Mouse (Mus musculus) testis, adult 2 months (tissue): Measurements from ENCODE around the gene Spz1. TPM values are rescaled to one million over a fixed set of nuclear protein-coding genes. Genes with fewer than 3 reads are reported as not detected.
"Not testable (repeated sequence)": the region's sequence is repeated elsewhere in the genome, so short reads cannot be mapped to it uniquely, and the experiment has no call there.

Experiments used
- H3K27ac ChIP-seq: fragments of 200-500 bp; 2 replicates; pipeline ENCODE4 v1.5.1; 2012; ENCODE audit warnings: low read depth, low read length; ENCODE audit not compliant: control insufficient read depth, insufficient read depth
- H3K27me3 ChIP-seq: fragments of 200-500 bp; 2 replicates; pipeline ENCODE4 v1.6.1; 2012; ENCODE audit warnings: mild to moderate bottlenecking, low read length, moderate library complexity; ENCODE audit not compliant: control insufficient read depth, insufficient read depth
- H3K36me3 ChIP-seq: fragments of 200-500 bp; 2 replicates; pipeline ENCODE4 v1.6.1; 2012; ENCODE audit warnings: mild to moderate bottlenecking, low read length; ENCODE audit not compliant: control insufficient read depth, insufficient read depth
- H3K4me1 ChIP-seq: fragments of 200-500 bp; 2 replicates; pipeline ENCODE4 v1.6.1; 2012; ENCODE audit warnings: low read length; ENCODE audit not compliant: control insufficient read depth, insufficient read depth
- H3K4me3 ChIP-seq: fragments of 200-500 bp; 2 replicates; pipeline ENCODE4 v1.5.1; 2012; ENCODE audit warnings: low read depth, mild to moderate bottlenecking, low read length, moderate library complexity, mixed read lengths; ENCODE audit not compliant: control insufficient read depth
- CTCF ChIP-seq: fragments of 200-500 bp; IDR thresholded peaks from 2 replicates; pipeline ENCODE4 v1.5.1; 2012; ENCODE audit warnings: low read depth, mild to moderate bottlenecking, inconsistent platforms, low read length, moderate library complexity; ENCODE audit not compliant: control insufficient read depth, insufficient read depth, insufficient replicate concordance
- POLR2A ChIP-seq: fragments of 200-500 bp; IDR thresholded peaks from 2 replicates; pipeline ENCODE4 v1.6.1; 2012; ENCODE audit warnings: low read depth, mild to moderate bottlenecking, inconsistent platforms, low read length, moderate library complexity; ENCODE audit not compliant: control insufficient read depth
- polyA plus RNA-seq: library from polyadenylated mRNA; depleted of rRNA; stranded (reverse); fragments of >200 nt; gene quantifications from 2 replicates; pipeline ENCODE4 v1.2.3, GENCODE M21; 2012

Gene Spz1
- polyA plus RNA-seq, 1 experiment = 1,040 TPM

- TF ChIP-seq CTCF (no peak), POLR2A (no peak)
- H3K27ac ChIP-seq = peak overlapping the region; percentile 94
These were observed 33.7 kb upstream of the Spz1 start for GRCm38 (mm10) chr13:92609486-92610310.

GRCm38 (mm10) chr13:92605306-92605705 is 29.3 kb upstream of the Spz1 start:
- H3K27me3 ChIP-seq, H3K4me1 ChIP-seq, H3K27ac ChIP-seq, H3K36me3 ChIP-seq, H3K4me3 ChIP-seq: not testable (repeated sequence)

More at GRCm38 (mm10) chr13:92609486-92610310, 33.7 kb upstream of the Spz1 start:
- H3K27me3 ChIP-seq = no peaks in the 10 kb centered on the region
- H3K4me1 ChIP-seq = peaks cover 14% of the 10 kb centered on the region
- H3K36me3 ChIP-seq = no peaks in the 10 kb centered on the region
- H3K4me3 ChIP-seq = peak overlapping the region; percentile 95; the same call in 1 of the 2 replicates

GRCm38 (mm10) chr13:92595424-92595823 is 19.5 kb upstream of the Spz1 start:
- TF ChIP-seq CTCF (no peak), POLR2A (no peak)
- Histone ChIP-seq H3K36me3 (no peaks in the 10 kb centered on the region), H3K4me1 (peaks cover 5% of the 10 kb centered on the region; the same call in 1 of the 2 replicates), H3K4me3 (no peak overlapping the region), H3K27me3 (no peaks in the 10 kb centered on the region), H3K27ac (no peak overlapping the region)

- H3K27ac ChIP-seq = no peak overlapping the region
- H3K4me3 ChIP-seq = no peak overlapping the region
- TF ChIP-seq POLR2A (no peak), CTCF (no peak)
- peaks cover 5% of the 10 kb centered on the region; the same call in 1 of the 2 replicates for H3K4me1 ChIP-seq
- no peaks in the 10 kb centered on the region for H3K27me3 ChIP-seq
- H3K36me3 ChIP-seq = no peaks in the 10 kb centered on the region
These were observed 18.9 kb upstream of the Spz1 start for GRCm38 (mm10) chr13:92594907-92595306.

GRCm38 (mm10) chr13:92594481-92594880 is 18.5 kb upstream of the Spz1 start:
- Histone ChIP-seq H3K4me3 (no peak overlapping the region), H3K36me3 (no peaks in the 10 kb centered on the region), H3K4me1 (peaks cover 5% of the 10 kb centered on the region; the same call in 1 of the 2 replicates), H3K27ac (no peak overlapping the region), H3K27me3 (no peaks in the 10 kb centered on the region)
- no peak for TF ChIP-seq CTCF
- no peak for TF ChIP-seq POLR2A

GRCm38 (mm10) chr13:92593731-92594396 is 17.9 kb upstream of the Spz1 start:
- Histone ChIP-seq H3K4me3 (no peak overlapping the region), H3K27me3 (no peaks in the 10 kb centered on the region), H3K4me1 (peaks cover 5% of the 10 kb centered on the region; the same call in 1 of the 2 replicates), H3K27ac (no peak overlapping the region), H3K36me3 (no peaks in the 10 kb centered on the region)
- TF ChIP-seq POLR2A = no peak
- no peak for TF ChIP-seq CTCF

- Histone ChIP-seq H3K27me3 (no peaks in the 10 kb centered on the region), H3K4me1 (peaks cover 5% of the 10 kb centered on the region; the same call in 1 of the 2 replicates), H3K36me3 (no peaks in the 10 kb centered on the region), H3K27ac (no peak overlapping the region; the same call in 1 of the 2 replicates), H3K4me3 (no peak overlapping the region)
- TF ChIP-seq CTCF = no peak
- TF ChIP-seq POLR2A = no peak
These were observed 17.0 kb upstream of the Spz1 start for GRCm38 (mm10) chr13:92592786-92593635.
